Mouse (Mus musculus): Measurements from ENCODE around the gene Kmo. TPM values are rescaled to one million over a fixed set of nuclear protein-coding genes. Genes with fewer than 3 reads are reported as not detected.

The Kmo gene
- polyA plus RNA-seq (2015; fragmentation: Nextera tagmentation; extraction: Ambion mirVana) = 0.70 and 1.2 TPM in 2 replicates

DNA sequence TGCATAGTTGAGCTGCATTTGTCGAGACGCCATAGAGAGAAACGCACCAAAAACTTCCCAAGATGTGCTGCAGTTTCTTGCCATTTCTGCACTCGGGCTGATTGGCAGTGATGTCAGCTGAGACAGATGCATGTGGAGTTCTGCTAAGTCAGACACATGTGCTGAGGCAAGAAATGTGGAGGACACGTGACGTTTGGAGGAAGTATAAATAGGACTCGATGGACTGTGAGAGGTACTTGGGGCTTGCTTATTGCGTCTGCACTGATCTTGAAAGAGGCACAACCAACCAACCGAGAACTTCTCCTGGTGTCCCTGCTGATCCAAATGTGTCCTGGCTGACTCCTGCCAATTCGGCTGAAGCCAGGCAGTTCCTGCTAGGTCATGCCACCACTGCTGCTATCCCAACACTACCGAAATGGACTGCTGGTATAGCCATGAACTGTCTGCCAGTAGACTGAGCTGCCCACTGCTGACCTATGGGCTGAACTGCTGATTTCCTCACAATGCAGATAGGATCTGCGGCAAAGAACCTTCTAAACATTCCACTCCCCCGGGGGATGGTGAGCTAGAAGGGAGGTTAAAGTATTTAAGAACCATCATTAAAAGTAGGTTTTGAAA is at the start of gene Kmo:
Gene Kmo, plus strand, starts transcription at position 568 of the 618 bp plus-strand sequence.
- Histone ChIP-seq H3K36me3 (ENCODE audit: control insufficient read depth, insufficient read depth, low read length) (peaks cover 15% of the 10 kb centered on the region; the same call in 1 of the 2 replicates), H3K4me3 (replicated peaks; ENCODE audit: low read length) (no peak within 1 kb of the TSS), H3K27me3 (ENCODE audit: control insufficient read depth, insufficient read depth, low read length) (no peaks in the 10 kb centered on the region), H3K9me3 (replicated peaks; ENCODE audit: control insufficient read depth, low read length) (no peaks in the 10 kb centered on the region), H3K4me1 (ENCODE audit: control insufficient read depth, insufficient read depth, low read length) (peaks cover 16% of the 10 kb centered on the region), H3K27ac (ENCODE audit: low read length) (no peak within 1 kb of the TSS), H3K4me2 (ENCODE audit: low read depth, low read length) (no peak within 1 kb of the TSS), H3K9ac (ENCODE audit: low read length) (no peak within 1 kb of the TSS)
- WGBS = 89% methylated on average over 13 of the region's 13 CpGs
- ATAC-seq (ENCODE audit: insufficient read depth, low FRiP score) = no peak

GRCm38 (mm10) chr1:175574129-175574528 is 46.1 kb upstream of the Kmo start:
- Histone ChIP-seq H3K9ac (ENCODE audit: low read length) (no peak overlapping the region), H3K4me3 (replicated peaks; ENCODE audit: low read length) (no peak overlapping the region), H3K4me2 (ENCODE audit: low read depth, low read length) (no peak overlapping the region), H3K4me1 (ENCODE audit: control insufficient read depth, insufficient read depth, low read length) (no peaks in the 10 kb centered on the region), H3K9me3 (replicated peaks; ENCODE audit: control insufficient read depth, low read length) (no peaks in the 10 kb centered on the region), H3K27me3 (ENCODE audit: control insufficient read depth, insufficient read depth, low read length) (no peaks in the 10 kb centered on the region), H3K27ac (ENCODE audit: low read length) (no peak overlapping the region), H3K36me3 (ENCODE audit: control insufficient read depth, insufficient read depth, low read length) (no peaks in the 10 kb centered on the region)
- ATAC-seq (ENCODE audit: insufficient read depth, low FRiP score) = no peak
- 77% methylated on average over 2 of the region's 2 CpGs for WGBS

DNA sequence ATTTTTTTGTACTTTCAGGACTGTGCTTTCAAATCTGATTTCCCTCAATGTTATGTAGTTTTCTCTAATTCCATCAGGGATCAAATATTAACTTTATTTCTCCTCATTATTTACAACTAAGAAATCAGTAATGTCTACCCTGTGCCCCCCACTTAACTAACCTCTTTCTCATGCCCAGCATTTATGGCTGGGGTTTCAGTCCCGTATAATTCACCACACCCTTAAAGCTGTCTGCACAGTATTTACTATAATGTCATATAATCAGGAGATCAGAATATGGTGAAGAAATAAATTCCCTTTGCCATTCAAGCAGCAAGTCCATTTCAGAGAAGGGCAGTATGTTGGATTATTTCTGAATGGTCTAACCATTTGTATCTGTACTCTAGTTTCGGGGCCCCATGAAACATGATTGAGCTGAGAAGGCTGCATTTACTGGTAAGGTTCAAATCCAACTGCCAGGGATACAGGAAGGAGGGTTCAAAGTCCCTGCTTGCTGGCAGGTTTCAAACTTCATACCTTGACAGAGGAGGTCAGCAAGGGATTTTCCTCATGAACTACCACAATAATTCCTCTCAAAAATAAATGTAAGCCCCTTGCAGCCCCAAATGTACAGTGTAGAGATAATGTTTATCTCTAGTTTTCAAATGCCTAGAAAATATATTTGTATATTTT is 41.6 kb upstream of the Kmo start:
- no peaks in the 10 kb centered on the region for H3K36me3 ChIP-seq (ENCODE audit: control insufficient read depth, insufficient read depth, low read length)
- 70% methylated on average over 2 of the region's 2 CpGs for WGBS

GRCm38 (mm10) chr1:175579598-175580235 is 40.5 kb upstream of the Kmo start:
- no peak overlapping the region for H3K4me3 ChIP-seq (replicated peaks; ENCODE audit: low read length)
- no peak overlapping the region for H3K4me2 ChIP-seq (ENCODE audit: low read depth, low read length)
- no peaks in the 10 kb centered on the region for H3K27me3 ChIP-seq (ENCODE audit: control insufficient read depth, insufficient read depth, low read length)
- H3K9ac ChIP-seq (ENCODE audit: low read length) = no peak overlapping the region
- no peak for ATAC-seq (ENCODE audit: insufficient read depth, low FRiP score)
- H3K4me1 ChIP-seq (ENCODE audit: control insufficient read depth, insufficient read depth, low read length) = no peaks in the 10 kb centered on the region
- 76% methylated on average over 9 of the region's 9 CpGs for WGBS
- no peak overlapping the region for H3K27ac ChIP-seq (ENCODE audit: low read length)
- H3K9me3 ChIP-seq (replicated peaks; ENCODE audit: control insufficient read depth, low read length) = no peaks in the 10 kb centered on the region
- H3K36me3 ChIP-seq (ENCODE audit: control insufficient read depth, insufficient read depth, low read length) = no peaks in the 10 kb centered on the region

More for the DNA sequence above, 41.6 kb upstream of the Kmo start:
- no peak overlapping the region for H3K27ac ChIP-seq (ENCODE audit: low read length)
- H3K9me3 ChIP-seq (replicated peaks; ENCODE audit: control insufficient read depth, low read length) = no peaks in the 10 kb centered on the region
- no peak overlapping the region for H3K9ac ChIP-seq (ENCODE audit: low read length)
- H3K4me1 ChIP-seq (ENCODE audit: control insufficient read depth, insufficient read depth, low read length) = no peaks in the 10 kb centered on the region
- no peaks in the 10 kb centered on the region for H3K27me3 ChIP-seq (ENCODE audit: control insufficient read depth, insufficient read depth, low read length)
- no peak overlapping the region for H3K4me3 ChIP-seq (replicated peaks; ENCODE audit: low read length)
- no peak overlapping the region for H3K4me2 ChIP-seq (ENCODE audit: low read depth, low read length)
- no peak for ATAC-seq (ENCODE audit: insufficient read depth, low FRiP score)

GRCm38 (mm10) chr1:175580346-175580745 is 39.8 kb upstream of the Kmo start:
- Histone ChIP-seq H3K4me1 (ENCODE audit: control insufficient read depth, insufficient read depth, low read length) (no peaks in the 10 kb centered on the region), H3K9ac (ENCODE audit: low read length) (no peak overlapping the region), H3K9me3 (replicated peaks; ENCODE audit: control insufficient read depth, low read length) (no peaks in the 10 kb centered on the region), H3K36me3 (ENCODE audit: control insufficient read depth, insufficient read depth, low read length) (no peaks in the 10 kb centered on the region), H3K4me2 (ENCODE audit: low read depth, low read length) (no peak overlapping the region), H3K4me3 (replicated peaks; ENCODE audit: low read length) (no peak overlapping the region), H3K27ac (ENCODE audit: low read length) (no peak overlapping the region), H3K27me3 (ENCODE audit: control insufficient read depth, insufficient read depth, low read length) (no peaks in the 10 kb centered on the region)
- WGBS = 86% methylated on average over 7 of the region's 7 CpGs
- no peak for ATAC-seq (ENCODE audit: insufficient read depth, low FRiP score)

- Histone ChIP-seq H3K36me3 (ENCODE audit: control insufficient read depth, insufficient read depth, low read length) (no peaks in the 10 kb centered on the region), H3K4me3 (replicated peaks; ENCODE audit: low read length) (no peak overlapping the region), H3K9ac (ENCODE audit: low read length) (no peak overlapping the region), H3K4me2 (ENCODE audit: low read depth, low read length) (no peak overlapping the region), H3K9me3 (replicated peaks; ENCODE audit: control insufficient read depth, low read length) (no peaks in the 10 kb centered on the region), H3K4me1 (ENCODE audit: control insufficient read depth, insufficient read depth, low read length) (no peaks in the 10 kb centered on the region), H3K27ac (ENCODE audit: low read length) (no peak overlapping the region), H3K27me3 (ENCODE audit: control insufficient read depth, insufficient read depth, low read length) (no peaks in the 10 kb centered on the region)
- no peak for ATAC-seq (ENCODE audit: insufficient read depth, low FRiP score)
- WGBS = 78% methylated on average over 4 of the region's 4 CpGs
Measured at GRCm38 (mm10) chr1:175582799-175583198, 37.4 kb upstream of the Kmo start.

- no peak for ATAC-seq (ENCODE audit: insufficient read depth, low FRiP score)
- no peaks in the 10 kb centered on the region for H3K27me3 ChIP-seq (ENCODE audit: control insufficient read depth, insufficient read depth, low read length)
- no peaks in the 10 kb centered on the region for H3K4me1 ChIP-seq (ENCODE audit: control insufficient read depth, insufficient read depth, low read length)
- H3K4me3 ChIP-seq (replicated peaks; ENCODE audit: low read length) = no peak overlapping the region
- WGBS = 64% methylated on average over 2 of the region's 2 CpGs
- H3K27ac ChIP-seq (ENCODE audit: low read length) = no peak overlapping the region
- H3K4me2 ChIP-seq (ENCODE audit: low read depth, low read length) = no peak overlapping the region
- no peaks in the 10 kb centered on the region for H3K9me3 ChIP-seq (replicated peaks; ENCODE audit: control insufficient read depth, low read length)
- no peak overlapping the region for H3K9ac ChIP-seq (ENCODE audit: low read length)
- H3K36me3 ChIP-seq (ENCODE audit: control insufficient read depth, insufficient read depth, low read length) = no peaks in the 10 kb centered on the region
Measured at GRCm38 (mm10) chr1:175585267-175585666, 34.9 kb upstream of the Kmo start.

- Histone ChIP-seq H3K4me3 (replicated peaks; ENCODE audit: low read length) (no peak overlapping the region), H3K27ac (ENCODE audit: low read length) (no peak overlapping the region), H3K9me3 (replicated peaks; ENCODE audit: control insufficient read depth, low read length) (no peaks in the 10 kb centered on the region), H3K9ac (ENCODE audit: low read length) (no peak overlapping the region), H3K36me3 (ENCODE audit: control insufficient read depth, insufficient read depth, low read length) (no peaks in the 10 kb centered on the region), H3K4me1 (ENCODE audit: control insufficient read depth, insufficient read depth, low read length) (no peaks in the 10 kb centered on the region), H3K27me3 (ENCODE audit: control insufficient read depth, insufficient read depth, low read length) (no peaks in the 10 kb centered on the region), H3K4me2 (ENCODE audit: low read depth, low read length) (no peak overlapping the region)
- 61% methylated on average over 5 of the region's 5 CpGs for WGBS
- peak; percentile 75 for ATAC-seq (ENCODE audit: insufficient read depth, low FRiP score)
Measured at GRCm38 (mm10) chr1:175586656-175587055, 33.5 kb upstream of the Kmo start.

GRCm38 (mm10) chr1:175592832-175593231 is 27.3 kb upstream of the Kmo start:
- no peak for ATAC-seq (ENCODE audit: insufficient read depth, low FRiP score)
- H3K4me1 ChIP-seq (ENCODE audit: control insufficient read depth, insufficient read depth, low read length) = no peaks in the 10 kb centered on the region
- H3K27ac ChIP-seq (ENCODE audit: low read length) = no peak overlapping the region
- no peaks in the 10 kb centered on the region for H3K27me3 ChIP-seq (ENCODE audit: control insufficient read depth, insufficient read depth, low read length)
- no peak overlapping the region for H3K9ac ChIP-seq (ENCODE audit: low read length)
- H3K9me3 ChIP-seq (replicated peaks; ENCODE audit: control insufficient read depth, low read length) = no peaks in the 10 kb centered on the region
- no peak overlapping the region for H3K4me2 ChIP-seq (ENCODE audit: low read depth, low read length)
- 89% methylated on average over 1 of the region's 1 CpGs for WGBS
- no peak overlapping the region for H3K4me3 ChIP-seq (replicated peaks; ENCODE audit: low read length)
- H3K36me3 ChIP-seq (ENCODE audit: control insufficient read depth, insufficient read depth, low read length) = no peaks in the 10 kb centered on the region

Data from stomach, embryonic 16.5 days (tissue).